Mouse (Mus musculus) right cerebral cortex, adult 2 months (tissue): ENCODE data around the gene Acadl.

Experiments
- DNase-seq, 2 experiments: peaks; one replicate each; pipeline ENCODE4 v3.0.0; 2021 to 2022; ENCODE audit warnings: low spot score in 2 of 2

Gene Acadl

GRCm38 (mm10) chr1:66839135-66839534, 23.9 kb downstream of the Acadl start:
- DNase-seq, result no peak

GRCm38 (mm10) chr1:66838184-66839042, 24.7 kb downstream of the Acadl start:
- DNase-seq, result peak; percentile 85 to 90

- no peak for DNase-seq
Measured at GRCm38 (mm10) chr1:66837207-66837606, 25.9 kb downstream of the Acadl start.

GRCm38 (mm10) chr1:66832636-66833165, 30.4 kb downstream of the Acadl start:
- no peak for DNase-seq

GRCm38 (mm10) chr1:66831824-66832600, 31.1 kb downstream of the Acadl start:
- no peak for DNase-seq

GRCm38 (mm10) chr1:66829400-66830080, 33.5 kb downstream of the Acadl start:
- DNase-seq, result no peak

GRCm38 (mm10) chr1:66821966-66822365, 41.1 kb downstream of the Acadl start:
- DNase-seq, result no peak

- no peak for DNase-seq
Measured at GRCm38 (mm10) chr1:66820241-66820640, 42.8 kb downstream of the Acadl start.

GRCm38 (mm10) chr1:66817865-66818315, 45.2 kb downstream of the Acadl start:
- DNase-seq, result no peak

GRCm38 (mm10) chr1:66817453-66817839, 45.6 kb downstream of the Acadl start, which contains the start of gene Kansl1l:
Gene Kansl1l, minus strand, starts transcription at chr1:66817562.
- DNase-seq, result peak; percentile 93 to 94

- peak; percentile 94 to 97 for DNase-seq
Measured at GRCm38 (mm10) chr1:66816837-66817452, 46.1 kb downstream of the Acadl start.

- peak; percentile 65 to 70 for DNase-seq
Measured at GRCm38 (mm10) chr1:66815941-66816777, 46.9 kb downstream of the Acadl start.

GRCm38 (mm10) chr1:66814756-66815155, 48.3 kb downstream of the Acadl start:
- DNase-seq, result no peak

GRCm38 (mm10) chr1:66813191-66813590, 49.9 kb downstream of the Acadl start:
- DNase-seq, result no peak

GRCm38 (mm10) chr1:66806821-66807220, 56.3 kb downstream of the Acadl start:
- no peak for DNase-seq

GRCm38 (mm10) chr1:66805408-66805807, 57.7 kb downstream of the Acadl start:
- no peak for DNase-seq

- DNase-seq, result no peak
Measured at GRCm38 (mm10) chr1:66804710-66805109, 58.4 kb downstream of the Acadl start.

- DNase-seq, result no peak
Measured at GRCm38 (mm10) chr1:66797962-66798361, 65.1 kb downstream of the Acadl start.

- no peak for DNase-seq
Measured at GRCm38 (mm10) chr1:66792838-66793466, 70.1 kb downstream of the Acadl start.

GRCm38 (mm10) chr1:66782296-66782695, 80.8 kb downstream of the Acadl start:
- DNase-seq, result no peak
